Comparison of ENCODE assay signal across 13 mouse cellular contexts in genomic region chr12:43827296-43827695, GRCm38 (mm10).
DNase-seq lines count a peak whose midpoint lies in the region; TF ChIP-seq lines count a peak whose summit lies in the region.
"Had no signal": no experiment of that assay in that cellular context is flagged by ENCODE, and none has a peak within 500 bp of the region (broad histone marks: within the 10 kb centered on the region; RNA-seq: fewer than 3 reads in every experiment).

No protein-coding gene starts in this region.

- peak overlapping the region; percentile 68 for H3K27ac ChIP-seq in layer of hippocampus, adult 2 months
- H3K27ac ChIP-seq: forebrain, embryonic 12.5 days; heart, embryonic 10.5 days; hindbrain, embryonic 13.5 days; limb, embryonic 12.5 days; macrophage had no signal

- no peak for TF ChIP-seq CTCF in layer of hippocampus, adult 2 months (conservative IDR thresholded peaks at IDR 0.05)

- H3K4me3 ChIP-seq in layer of hippocampus, adult 2 months, result no peak overlapping the region
- H3K4me3 ChIP-seq: forebrain, embryonic 12.5 days; heart, embryonic 10.5 days; hindbrain, embryonic 13.5 days; limb, embryonic 12.5 days had no signal

- DNase-seq in layer of hippocampus, adult 2 months (ENCODE audit: low spot score in 2 of 2), result peak in 1 of 2 experiments; percentile 67
- no peak for DNase-seq in layer of hippocampus, postnatal 25 days (ENCODE audit: extremely low spot score in 1 of 2, low spot score in 1 of 2)
- peak; percentile 57 for DNase-seq in adrenal gland, postnatal 10 days
- DNase-seq in layer of hippocampus, adult 8-10 months (ENCODE audit: low spot score in 2 of 2), result peak; percentile 59 to 73
- DNase-seq in right cerebral cortex, postnatal 25 days, result peak; percentile 74
- DNase-seq in retina, embryonic 14.5 days (ENCODE audit: low spot score), result no peak
- DNase-seq in cerebellum, adult 11-12 months, result no peak
- DNase-seq: thymus, adult 2 months had no signal

Comparison
In these comparisons a context has a peak if more than half of its experiments do, and no peak if none do; other contexts are left out.
1. DNase-seq: peak in adrenal gland, postnatal 10 days (single experiment), layer of hippocampus, adult 8-10 months (2 of 2) and right cerebral cortex, postnatal 25 days (single experiment); none in layer of hippocampus, postnatal 25 days (0 of 2), retina, embryonic 14.5 days (single experiment) and cerebellum, adult 11-12 months (single experiment).